In genomic region chr1:97771118-97771517, GRCm38 (mm10) we compare ENCODE assay signal across 7 mouse cellular contexts. TPM values are rescaled to one million over a fixed set of nuclear protein-coding genes. Genes with fewer than 3 reads are reported as not detected.
DNase-seq lines count a peak whose midpoint lies in the region; ATAC-seq and TF ChIP-seq lines count a peak whose summit lies in the region.

No protein-coding gene starts in this region.

- no peak overlapping the region for H3K9ac ChIP-seq in heart, embryonic 11.5 days (ENCODE audit: low read depth, low read length)
- H3K9ac ChIP-seq in liver, embryonic 15.5 days = no peak overlapping the region

- no peaks in the 10 kb centered on the region for H3K27me3 ChIP-seq in E14TG2a.4 (ENCODE audit: insufficient read depth, low read length)
- H3K27me3 ChIP-seq in heart, embryonic 11.5 days (ENCODE audit: control insufficient read depth, insufficient read depth, low read length) = no peaks in the 10 kb centered on the region
- H3K27me3 ChIP-seq in liver, embryonic 15.5 days = no peaks in the 10 kb centered on the region

- H3K4me2 ChIP-seq in heart, embryonic 11.5 days = peak overlapping the region; percentile 70
- H3K4me2 ChIP-seq in liver, embryonic 15.5 days = peak overlapping the region; percentile 93

- TF ChIP-seq CTCF in E14TG2a.4 (conservative IDR thresholded peaks at IDR 0.05; ENCODE audit: low read length) = no peak

- DNase-seq in adipocyte (ENCODE audit: low spot score) = peak; percentile 72
- no peak for DNase-seq in ovary, postnatal 36 days (ENCODE audit: low spot score)
- no peak for DNase-seq in urinary bladder, postnatal 10 days (ENCODE audit: low spot score)
- DNase-seq in thymus, postnatal 25 days = no peak

- 66% methylated on average over 7 of the region's 7 CpGs for WGBS in heart, embryonic 11.5 days (ENCODE audit: insufficient replicate concordance)
- WGBS in liver, embryonic 15.5 days (ENCODE audit: insufficient replicate concordance) = 41% methylated on average over 7 of the region's 7 CpGs

- H3K4me3 ChIP-seq in E14TG2a.4 (replicated peaks; ENCODE audit: low read length) = peak overlapping the region; percentile 98
- H3K4me3 ChIP-seq in heart, embryonic 11.5 days (ENCODE audit: low read depth, low read length) = peak overlapping the region; percentile 16
- peak overlapping the region; percentile 94 for H3K4me3 ChIP-seq in liver, embryonic 15.5 days (replicated peaks)

- peaks cover 19% of the 10 kb centered on the region for H3K4me1 ChIP-seq in E14TG2a.4 (replicated peaks; ENCODE audit: low read depth, low read length)
- H3K4me1 ChIP-seq in heart, embryonic 11.5 days (ENCODE audit: control insufficient read depth, insufficient read depth, low read length) = peaks cover 6% of the 10 kb centered on the region
- peaks cover 45% of the 10 kb centered on the region for H3K4me1 ChIP-seq in liver, embryonic 15.5 days (replicated peaks)

- no peak for ATAC-seq in heart, embryonic 11.5 days (replicated peaks; ENCODE audit: insufficient number of reproducible peaks, low FRiP score, low TSS enrichment)
- no peak for ATAC-seq in liver, embryonic 15.5 days (ENCODE audit: insufficient read depth)

- no peaks in the 10 kb centered on the region for H3K9me3 ChIP-seq in E14TG2a.4 (ENCODE audit: low read length)
- H3K9me3 ChIP-seq in heart, embryonic 11.5 days (replicated peaks; ENCODE audit: control insufficient read depth, low read length) = no peaks in the 10 kb centered on the region
- H3K9me3 ChIP-seq in liver, embryonic 15.5 days (replicated peaks) = no peaks in the 10 kb centered on the region

- no peak overlapping the region for H3K27ac ChIP-seq in heart, embryonic 11.5 days (ENCODE audit: low read depth, low read length)
- 0 out of 2 replicates have a peak overlapping the region, but pooled peaks have one; percentile 11 for H3K27ac ChIP-seq in liver, embryonic 15.5 days (replicated peaks)

- H3K36me3 ChIP-seq in E14TG2a.4 (ENCODE audit: insufficient read depth, low read length) = no peaks in the 10 kb centered on the region
- no peaks in the 10 kb centered on the region for H3K36me3 ChIP-seq in heart, embryonic 11.5 days (ENCODE audit: control insufficient read depth, insufficient read depth, low read length)
- H3K36me3 ChIP-seq in liver, embryonic 15.5 days (replicated peaks) = peaks cover 8% of the 10 kb centered on the region; the same call in 1 of the 2 replicates

RNA-seq across cellular contexts. Expression of gene Ppip5k2, which starts 0.9 kb away (rescaled TPM):
- polyA plus RNA-seq in heart, embryonic 11.5 days (2014; fragmentation: Nextera tagmentation; extraction: Ambion mirVana) = 33.2 and 37.4 TPM in 2 replicates
- polyA plus RNA-seq in liver, embryonic 15.5 days (2015; fragmentation: Nextera tagmentation; extraction: Ambion mirVana) = 10.2 and 10.3 TPM in 2 replicates

RNA-seq across cellular contexts. Expression of gene Gin1, which starts 1.1 kb away (rescaled TPM):
- 12.5 and 16.7 TPM in 2 replicates for polyA plus RNA-seq in heart, embryonic 11.5 days (2014; fragmentation: Nextera tagmentation; extraction: Ambion mirVana)
- polyA plus RNA-seq in liver, embryonic 15.5 days (2015; fragmentation: Nextera tagmentation; extraction: Ambion mirVana) = 9.4 and 11.0 TPM in 2 replicates

Comparison
In these comparisons a context has a peak if more than half of its experiments do, and no peak if none do; other contexts are left out.
1. H3K4me3 ChIP-seq: peak in every context shown above with its lines; median percentile 98 in E14TG2a.4; 94 in liver, embryonic 15.5 days; 16 in heart, embryonic 11.5 days.